In genomic region chr10:42637183-42637788, GRCm38 (mm10) we compare ENCODE assay signal across 9 mouse cellular contexts. TPM values are rescaled to one million over a fixed set of nuclear protein-coding genes. Genes with fewer than 3 reads are reported as not detected.
A peak's percentile ranks its signal among the peaks of the same experiment; 100 is the strongest.
DNase-seq lines count a peak whose midpoint lies in the region; ATAC-seq lines count a peak whose summit lies in the region.
"Had no signal": no experiment of that assay in that cellular context is flagged by ENCODE, and none has a peak within 500 bp of the region (broad histone marks: within the 10 kb centered on the region; RNA-seq: fewer than 3 reads in every experiment).

No protein-coding gene starts in this region.

- WGBS in neural tube, embryonic 11.5 days, result 3% methylated on average over 18 of the region's 18 CpGs
- WGBS in hindbrain, embryonic 12.5 days, result 5% methylated on average over 18 of the region's 18 CpGs

- ATAC-seq in neural tube, embryonic 11.5 days (ENCODE audit: insufficient read depth, low FRiP score, low TSS enrichment), result 0 out of 2 replicates have a peak, but pooled peaks have one; percentile 32
- no peak; the same call in 1 of the 2 replicates for ATAC-seq in hindbrain, embryonic 12.5 days (ENCODE audit: low FRiP score)

- no peaks in the 10 kb centered on the region for H3K9me3 ChIP-seq in neural tube, embryonic 11.5 days (ENCODE audit: control insufficient read depth, low read length)
- no peaks in the 10 kb centered on the region for H3K9me3 ChIP-seq in hindbrain, embryonic 12.5 days (replicated peaks)
- H3K9me3 ChIP-seq in megakaryocyte, embryonic 14.5 days, result peaks cover 9% of the 10 kb centered on the region

- no peaks in the 10 kb centered on the region for H3K36me3 ChIP-seq in neural tube, embryonic 11.5 days (ENCODE audit: control insufficient read depth, insufficient read depth, low read length)
- no peaks in the 10 kb centered on the region for H3K36me3 ChIP-seq in hindbrain, embryonic 12.5 days
- no peaks in the 10 kb centered on the region for H3K36me3 ChIP-seq in megakaryocyte, embryonic 14.5 days (replicated peaks; ENCODE audit: low read length)
- no peaks in the 10 kb centered on the region for H3K36me3 ChIP-seq in splenic B cell, adult 2 months (ENCODE audit: control insufficient read depth, insufficient read depth, low read length, poor library complexity, severe bottlenecking)

- no peak overlapping the region for H3K4me2 ChIP-seq in neural tube, embryonic 11.5 days (ENCODE audit: low read depth)
- peak overlapping the region; percentile 16; the same call in 1 of the 2 replicates for H3K4me2 ChIP-seq in hindbrain, embryonic 12.5 days (replicated peaks)

- peaks cover 58% of the 10 kb centered on the region for H3K27me3 ChIP-seq in neural tube, embryonic 11.5 days (ENCODE audit: control insufficient read depth, insufficient read depth, low read length)
- peaks cover 70% of the 10 kb centered on the region for H3K27me3 ChIP-seq in hindbrain, embryonic 12.5 days
- peaks cover 67% of the 10 kb centered on the region for H3K27me3 ChIP-seq in megakaryocyte, embryonic 14.5 days (replicated peaks)
- no peaks in the 10 kb centered on the region; the same call in 1 of the 2 replicates for H3K27me3 ChIP-seq in splenic B cell, adult 2 months (ENCODE audit: control insufficient read depth, insufficient read depth, low read length, poor library complexity, severe bottlenecking)

- no peak overlapping the region for H3K9ac ChIP-seq in neural tube, embryonic 11.5 days (ENCODE audit: low read length)
- H3K9ac ChIP-seq in hindbrain, embryonic 12.5 days, result no peak overlapping the region

- 0 out of 2 replicates have a peak, but pooled peaks cover 5% of the 10 kb centered on the region for H3K4me1 ChIP-seq in neural tube, embryonic 11.5 days (ENCODE audit: control insufficient read depth, insufficient read depth, low read length)
- H3K4me1 ChIP-seq in hindbrain, embryonic 12.5 days, result peaks cover 9% of the 10 kb centered on the region
- peaks cover 53% of the 10 kb centered on the region for H3K4me1 ChIP-seq in megakaryocyte, embryonic 14.5 days

- H3K4me3 ChIP-seq in neural tube, embryonic 11.5 days (ENCODE audit: low read depth, low read length), result no peak overlapping the region
- H3K4me3 ChIP-seq in hindbrain, embryonic 12.5 days, result no peak overlapping the region
- H3K4me3 ChIP-seq in megakaryocyte, embryonic 14.5 days (replicated peaks), result peak overlapping the region; percentile 87

- H3K27ac ChIP-seq in neural tube, embryonic 11.5 days (ENCODE audit: low read depth, low read length), result no peak overlapping the region
- H3K27ac ChIP-seq in hindbrain, embryonic 12.5 days, result no peak overlapping the region

- DNase-seq in neural tube, embryonic 11.5 days (ENCODE audit: low spot score), result peak; percentile 78
- DNase-seq in neural tube, embryonic 10.5 days (ENCODE audit: extremely low spot score, low spot score), result no peak
- peak; percentile 84 for DNase-seq in c-Kit-positive CD71-negative TER-119-negative erythroid progenitor cells, embryonic 14.5 days (ENCODE audit: low read depth)
- peak; percentile 46 for DNase-seq in fibroblast of lung, adult 2 months (ENCODE audit: low read depth)
- DNase-seq in left cerebral cortex, adult 18-20 months (ENCODE audit: low spot score in 2 of 2), result peak; percentile 32 to 65
- DNase-seq in splenic B cell, adult 2 months (ENCODE audit: low read depth, low spot score), result peak; percentile 82

RNA-seq across cellular contexts. Expression of gene Ostm1, which starts 53.7 kb away (rescaled TPM):
- 16.8 and 19.5 TPM in 2 replicates for polyA plus RNA-seq in neural tube, embryonic 11.5 days (2014; fragmentation: Nextera tagmentation; extraction: Ambion mirVana)
- 24.9 TPM in 2 replicates for polyA plus RNA-seq in hindbrain, embryonic 12.5 days (2016; fragmentation: Nextera tagmentation; extraction: Ambion mirVana)
- total RNA-seq in left cerebral cortex, adult 18-20 months (2021), result 10 to 100 TPM; 51.7 to 53.7 TPM
- 7.5 and 13.0 TPM in 2 replicates for polyA plus RNA-seq in megakaryocyte, embryonic 14.5 days (2012; ENCODE audit: insufficient read depth, low replicate concordance)

RNA-seq across cellular contexts. Expression of gene Nr2e1, which starts 53.9 kb away (rescaled TPM):
- not detected in 2 replicates for polyA plus RNA-seq in neural tube, embryonic 11.5 days (2014; fragmentation: Nextera tagmentation; extraction: Ambion mirVana)
- 1.1 and 2.1 TPM in 2 replicates for polyA plus RNA-seq in hindbrain, embryonic 12.5 days (2016; fragmentation: Nextera tagmentation; extraction: Ambion mirVana)
- total RNA-seq in left cerebral cortex, adult 18-20 months (2021), result 10 to 100 TPM; 13.9 to 14.1 TPM
- not detected in 2 replicates for polyA plus RNA-seq in megakaryocyte, embryonic 14.5 days (2012; ENCODE audit: insufficient read depth, low replicate concordance)
- total RNA-seq: adrenal gland, postnatal 4 days had no signal
